Comparison of ENCODE assay signal across 32 mouse cellular contexts in the genomic region with DNA sequence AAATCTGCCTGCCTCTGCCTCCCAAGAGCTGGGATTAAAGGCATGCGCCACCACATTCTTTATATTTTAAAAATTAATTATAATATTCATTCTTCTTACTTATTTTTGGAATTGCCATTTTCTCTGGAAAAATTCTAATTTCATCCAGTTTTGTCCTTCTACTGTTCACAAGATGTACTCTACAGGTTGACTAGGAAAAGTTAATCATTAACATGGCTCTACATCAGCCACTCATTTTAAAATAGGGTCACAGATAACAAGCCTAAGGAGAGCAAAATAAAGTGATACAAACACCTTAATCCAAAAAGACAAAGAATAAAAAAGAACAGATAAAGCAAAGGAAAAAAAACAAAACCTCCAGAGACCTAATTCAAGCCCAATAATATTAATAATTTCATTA.
"Had no signal": no experiment of that assay in that cellular context is flagged by ENCODE, and none has a peak within 500 bp of the region (broad histone marks: within the 10 kb centered on the region; RNA-seq: fewer than 3 reads in every experiment).

No protein-coding gene starts in this region.

- H3K9me3 ChIP-seq: limb, embryonic 10.5 days; limb, embryonic 12.5 days; limb, embryonic 13.5 days; limb, embryonic 15.5 days; liver, embryonic 13.5 days; liver, embryonic 15.5 days; lung, embryonic 15.5 days; megakaryocyte, embryonic 14.5 days; midbrain, embryonic 10.5 days; midbrain, embryonic 12.5 days; midbrain, embryonic 13.5 days; midbrain, embryonic 15.5 days; neural tube, embryonic 12.5 days had no signal

- H3K9ac ChIP-seq: limb, embryonic 12.5 days; limb, embryonic 13.5 days; limb, embryonic 15.5 days; liver, embryonic 13.5 days; liver, embryonic 14.5 days; liver, embryonic 15.5 days; liver, postnatal 0 days; lung, embryonic 14.5 days; lung, embryonic 15.5 days; midbrain, embryonic 12.5 days; midbrain, embryonic 13.5 days; midbrain, embryonic 15.5 days; neural tube, embryonic 12.5 days had no signal

- ATAC-seq: liver, postnatal 0 days; lung, postnatal 0 days; midbrain, embryonic 13.5 days; midbrain, embryonic 15.5 days; midbrain, embryonic 16.5 days had no signal

- H3K27ac ChIP-seq: left cerebral cortex, adult 2 months; limb, embryonic 10.5 days; limb, embryonic 12.5 days; limb, embryonic 13.5 days; limb, embryonic 15.5 days; liver, embryonic 13.5 days; liver, embryonic 14.5 days; liver, embryonic 15.5 days; lung, embryonic 15.5 days; macrophage; midbrain, embryonic 10.5 days; midbrain, embryonic 12.5 days; midbrain, embryonic 13.5 days; midbrain, embryonic 15.5 days; neural tube, embryonic 12.5 days had no signal

- H3K4me3 ChIP-seq: left cerebral cortex, adult 2 months; limb, embryonic 10.5 days; limb, embryonic 12.5 days; limb, embryonic 13.5 days; limb, embryonic 15.5 days; liver, embryonic 13.5 days; liver, embryonic 15.5 days; lung, embryonic 15.5 days; megakaryocyte, embryonic 14.5 days; midbrain, embryonic 10.5 days; midbrain, embryonic 12.5 days; midbrain, embryonic 13.5 days; midbrain, embryonic 15.5 days; myocyte; neural tube, embryonic 12.5 days had no signal

- H3K4me2 ChIP-seq: limb, embryonic 12.5 days; limb, embryonic 13.5 days; limb, embryonic 15.5 days; liver, embryonic 11.5 days; liver, embryonic 13.5 days; liver, embryonic 15.5 days; lung, embryonic 14.5 days; lung, embryonic 15.5 days; midbrain, embryonic 11.5 days; midbrain, embryonic 12.5 days; midbrain, embryonic 13.5 days; midbrain, embryonic 15.5 days; neural tube, embryonic 12.5 days had no signal

- H3K27me3 ChIP-seq: limb, embryonic 12.5 days; limb, embryonic 13.5 days; limb, embryonic 15.5 days; liver, embryonic 13.5 days; liver, embryonic 15.5 days; lung, embryonic 15.5 days; megakaryocyte, embryonic 14.5 days; midbrain, embryonic 12.5 days; midbrain, embryonic 13.5 days; midbrain, embryonic 15.5 days; neural tube, embryonic 12.5 days had no signal

- H3K36me3 ChIP-seq: limb, embryonic 10.5 days; limb, embryonic 12.5 days; limb, embryonic 13.5 days; liver, embryonic 13.5 days; liver, embryonic 15.5 days; lung, embryonic 15.5 days; midbrain, embryonic 10.5 days; midbrain, embryonic 12.5 days; midbrain, embryonic 15.5 days; neural tube, embryonic 12.5 days had no signal

- DNase-seq: left cerebral cortex, postnatal 4 days; liver; liver, embryonic 13.5 days; liver, postnatal 0 days; lung, adult 18-20 months; lung, adult 2 months; lung, embryonic 14.5 days; lung, postnatal 10 days; lung, postnatal 14 days; lung, postnatal 36 days; lung, postnatal 4 days; midbrain, embryonic 14.5 days had no signal

- H3K4me1 ChIP-seq: limb, embryonic 10.5 days; limb, embryonic 12.5 days; limb, embryonic 13.5 days; limb, embryonic 15.5 days; liver, embryonic 15.5 days; lung, embryonic 15.5 days; midbrain, embryonic 10.5 days; midbrain, embryonic 12.5 days; midbrain, embryonic 13.5 days; midbrain, embryonic 15.5 days; neural tube, embryonic 12.5 days had no signal
